Mouse (Mus musculus) v-Abl transformed pro-B cells (cell line): ENCODE results near the gene Pou6f1.

Experiments
- in situ Hi-C, 2 experiments: fragments of 400-800 bp; cut with MboI; formaldehyde crosslinking; loops; one replicate each; pipeline ENCODE4 v1.15.1; 2025; ENCODE audit not compliant: unreplicated experiment in 2 of 2

Pou6f1 gene

DNA sequence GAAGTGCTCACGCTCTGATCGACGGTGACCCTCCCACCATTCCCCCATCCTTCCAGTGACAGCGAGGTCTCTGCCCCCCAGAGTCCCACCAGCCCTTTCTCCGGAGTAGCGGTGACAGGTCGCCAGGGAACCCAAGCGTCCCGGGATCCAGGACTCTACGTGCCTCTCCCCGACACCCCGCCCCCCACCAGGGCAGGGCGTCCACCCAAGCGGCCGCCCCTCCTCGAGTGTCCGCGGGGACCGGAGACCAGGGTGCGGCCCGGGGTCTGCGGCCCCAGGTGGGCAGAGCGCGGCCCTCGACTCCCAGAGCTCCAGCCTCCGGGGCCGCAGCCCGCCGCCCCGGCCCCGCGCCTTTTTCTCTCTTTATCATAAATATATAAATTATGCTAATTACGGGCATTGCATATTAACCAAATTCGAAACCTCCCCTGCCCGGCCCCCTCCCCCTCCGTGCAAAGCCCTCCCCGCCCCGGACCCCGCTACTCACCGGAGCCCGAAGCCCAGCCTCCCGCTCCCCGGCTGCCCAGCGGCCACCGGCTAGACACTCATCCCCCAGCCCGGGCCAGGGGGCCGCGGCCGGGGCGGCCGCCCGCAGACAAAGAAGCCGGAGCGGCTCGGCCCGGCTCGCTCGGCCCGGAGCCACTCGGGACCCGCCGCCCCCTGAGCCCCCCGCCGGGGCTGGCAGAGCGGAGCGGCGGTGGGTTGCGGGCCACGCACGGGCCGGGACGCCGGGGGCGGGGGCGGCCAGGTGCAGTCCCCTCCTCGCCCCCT lies at the start of gene Pou6f1:
TSS of gene Pou6f1 (minus strand) at position 709 of the 771 bp plus-strand sequence.
- in situ Hi-C loops: no loop called here

GRCm38 (mm10) chr15:100646161-100646560 lies 46.4 kb upstream of the Pou6f1 start:
- in situ Hi-C loops: no loop called here

DNA sequence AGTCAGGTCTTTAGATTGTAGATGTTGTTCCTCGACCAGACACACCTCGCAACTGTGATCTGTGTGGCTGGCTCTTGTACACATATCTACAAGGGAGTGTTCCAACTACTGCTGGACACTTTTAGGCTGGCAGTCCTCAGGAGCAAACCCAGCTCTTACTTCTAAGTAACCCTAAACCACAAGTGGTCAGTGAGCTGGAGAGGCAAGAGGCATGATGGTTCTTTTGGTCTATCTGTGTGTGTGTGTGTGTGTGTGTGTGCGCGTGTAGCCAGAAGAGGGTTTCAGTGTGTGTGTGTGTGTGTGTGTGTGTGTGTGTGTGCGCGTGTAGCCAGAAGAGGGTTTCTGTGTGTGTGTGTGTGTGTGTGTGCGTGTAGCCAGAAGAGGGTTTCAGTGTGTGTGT lies 42.7 kb upstream of the Pou6f1 start:
- in situ Hi-C loops: no loop called here

DNA sequence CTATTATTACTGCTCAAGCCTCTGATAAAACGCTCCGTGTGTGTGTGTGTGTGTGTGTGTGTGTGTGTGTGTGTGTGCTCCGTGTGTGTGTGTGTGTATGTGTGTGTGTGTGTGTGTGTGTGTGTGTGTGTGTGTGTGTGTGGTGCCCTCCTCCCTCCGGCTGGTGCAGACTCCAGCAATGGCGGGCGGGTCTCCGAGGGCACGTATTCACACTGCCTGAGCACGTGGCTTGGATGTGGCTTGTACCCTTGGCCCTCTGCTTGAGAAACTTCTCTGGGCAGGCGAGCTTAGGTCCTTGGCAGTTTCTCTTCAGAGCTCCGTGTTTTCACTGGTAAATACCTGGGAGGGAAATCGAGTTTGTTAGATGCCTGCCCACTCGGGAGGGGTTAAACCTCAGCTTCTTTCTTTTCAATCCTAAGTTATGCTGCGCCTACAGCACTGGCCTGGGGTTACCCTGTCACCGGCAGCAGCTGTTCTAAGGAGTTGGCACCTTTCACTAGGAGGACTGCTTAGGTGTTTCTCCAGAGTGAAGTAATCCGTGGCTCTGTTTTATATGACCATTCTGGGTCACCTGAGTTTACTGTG lies 41.5 kb upstream of the Pou6f1 start:
- in situ Hi-C loops: no loop called here

- in situ Hi-C loops: no loop called here
Observed at GRCm38 (mm10) chr15:100639972-100640750, 40.4 kb upstream of the Pou6f1 start.

GRCm38 (mm10) chr15:100637661-100638060 lies 37.9 kb upstream of the Pou6f1 start:
- in situ Hi-C loops: no loop called here

DNA sequence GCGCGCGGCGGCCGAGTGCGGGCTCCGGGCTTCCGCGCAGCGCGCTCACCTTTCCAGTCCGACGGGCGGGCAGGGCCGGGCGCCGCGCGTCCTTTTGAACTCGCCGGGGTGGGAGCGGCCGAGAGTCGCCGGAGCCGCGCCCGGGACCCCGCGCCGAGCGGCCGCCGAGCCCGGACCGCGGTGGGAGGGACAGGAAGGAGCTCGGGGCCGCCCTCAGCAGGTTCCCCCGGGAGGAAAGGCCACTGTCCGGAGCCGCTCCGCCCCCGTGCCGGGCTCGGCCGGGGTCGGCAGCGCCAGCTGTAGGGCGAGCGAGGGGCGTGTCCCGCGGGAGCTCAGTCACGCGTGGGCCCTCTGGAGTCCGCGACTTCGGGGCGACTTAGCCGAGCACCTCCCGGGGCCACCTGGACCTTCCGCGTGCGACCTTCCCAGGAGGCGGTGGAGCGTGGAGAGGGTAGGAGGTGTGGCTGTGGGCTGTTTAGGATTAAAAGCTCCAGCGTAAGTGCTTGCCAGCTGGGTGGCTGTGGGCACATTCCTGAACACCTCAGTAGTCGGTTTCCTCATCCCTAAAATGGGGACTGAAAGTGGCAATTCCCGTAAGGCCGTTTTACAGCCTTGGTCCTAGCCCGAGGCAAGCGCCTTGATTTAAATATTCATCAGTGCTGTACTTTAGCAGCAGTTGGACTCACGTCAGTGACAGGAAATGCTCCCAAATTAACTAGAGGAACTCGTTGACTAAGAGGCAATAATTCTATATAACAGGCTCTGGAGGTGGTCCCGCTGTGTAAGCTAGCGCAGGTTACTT lies 37.1 kb upstream of the Pou6f1 start, which contains the start of gene Smagp:
TSS of gene Smagp (minus strand) at position 241 of the 802 bp plus-strand sequence.
- in situ Hi-C loops: no loop called here

DNA sequence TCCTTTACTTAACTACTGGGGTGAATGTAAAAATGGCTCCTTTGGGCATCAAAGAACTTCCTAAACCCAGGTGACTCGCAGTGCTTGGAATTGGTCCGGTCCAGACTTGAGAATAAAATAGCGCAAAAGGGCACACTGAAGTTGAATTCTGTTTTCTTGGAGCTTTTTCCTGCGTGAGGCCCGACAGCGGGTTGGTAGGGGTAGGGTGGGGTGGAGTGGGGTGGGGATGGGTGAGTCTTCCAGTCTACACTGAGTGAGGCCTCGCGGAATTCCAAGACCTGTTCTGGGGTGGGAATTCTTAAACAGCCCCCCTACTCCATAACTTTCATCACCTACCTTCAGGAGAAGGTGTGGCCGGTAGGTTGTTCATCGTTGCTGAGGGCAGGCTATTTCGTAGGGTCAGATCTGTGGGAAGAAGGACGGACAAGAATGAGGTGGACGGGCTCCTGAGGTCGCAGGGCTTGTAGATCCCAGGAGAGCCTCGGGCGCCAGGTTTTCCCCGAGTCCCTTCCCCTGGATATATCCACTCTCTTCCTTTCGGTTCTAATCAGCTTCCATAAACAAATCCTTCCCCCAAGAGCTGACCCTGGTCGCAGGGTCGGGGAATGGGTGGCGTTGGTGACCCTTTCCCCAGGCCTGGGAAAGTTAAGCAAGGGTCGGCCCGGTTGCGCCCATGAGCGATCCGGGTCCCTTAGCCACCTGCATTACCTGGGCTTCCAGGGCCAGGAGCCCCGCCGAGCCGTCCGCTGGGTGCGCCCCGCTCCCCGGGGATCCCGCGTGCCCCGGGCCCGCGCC lies 36.3 kb upstream of the Pou6f1 start:
- in situ Hi-C loops: no loop called here

- in situ Hi-C loops: no loop called here
Observed at GRCm38 (mm10) chr15:100635239-100635638, 35.5 kb upstream of the Pou6f1 start.

- in situ Hi-C loops: no loop called here
Observed at GRCm38 (mm10) chr15:100633341-100633740, 33.6 kb upstream of the Pou6f1 start.

- in situ Hi-C loops: no loop called here
Observed at GRCm38 (mm10) chr15:100632323-100632722, 32.5 kb upstream of the Pou6f1 start.

DNA sequence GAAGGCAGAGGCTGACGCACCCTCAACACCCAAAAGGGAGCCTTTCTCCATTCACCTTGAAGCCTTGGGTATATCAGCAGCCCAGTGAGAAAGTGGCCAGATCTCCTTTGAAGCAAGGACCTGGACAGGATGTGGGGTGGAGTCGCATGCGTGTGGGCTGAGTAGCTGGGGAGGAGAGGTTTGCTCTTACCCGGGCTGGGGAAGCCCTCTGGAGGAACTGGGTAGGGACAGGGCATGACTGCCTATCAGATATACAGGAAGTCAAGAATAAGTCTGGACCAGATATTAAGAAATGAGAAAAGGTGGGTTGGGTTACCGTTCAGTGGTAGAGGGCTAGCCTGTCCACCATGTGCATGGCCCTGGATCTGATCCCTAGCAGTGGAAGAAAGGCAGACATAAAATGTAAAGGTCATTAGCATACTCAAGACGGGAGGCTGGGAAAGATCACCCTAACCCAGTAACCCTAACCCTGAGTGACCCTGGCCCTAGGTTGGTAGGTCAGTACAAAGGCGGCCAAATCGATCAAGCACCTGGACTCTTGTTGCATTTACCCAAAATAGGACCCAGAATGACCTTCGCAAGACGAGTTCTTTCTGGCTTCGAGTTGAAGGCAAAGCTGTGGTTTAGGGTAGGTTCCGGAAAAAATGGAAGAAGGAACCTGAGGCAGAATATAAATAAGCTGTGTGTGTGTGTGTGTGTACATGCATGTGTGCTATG lies 31.8 kb upstream of the Pou6f1 start:
- in situ Hi-C loops: no loop called here

DNA sequence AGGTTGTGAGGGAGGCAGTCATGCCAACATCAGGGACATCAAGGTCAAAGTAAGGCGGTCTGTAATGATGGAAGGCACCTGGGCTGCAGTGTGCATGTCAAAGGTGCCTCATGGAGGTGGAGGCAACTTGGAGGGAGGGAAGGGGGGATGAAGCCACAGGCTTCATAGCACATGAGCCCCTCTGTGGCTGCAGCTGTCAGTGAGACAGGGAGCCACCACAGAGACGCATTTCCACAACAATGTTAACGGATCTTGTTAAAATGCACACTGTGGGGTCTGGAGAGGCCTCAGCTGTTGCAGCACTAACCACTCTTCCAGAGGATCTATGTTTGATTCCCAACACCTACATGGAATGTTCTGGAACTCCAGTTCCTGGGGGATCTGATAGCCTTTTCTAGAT lies 30.3 kb upstream of the Pou6f1 start:
- in situ Hi-C loops: no loop called here

GRCm38 (mm10) chr15:100628797-100629196 lies 29.0 kb upstream of the Pou6f1 start:
- in situ Hi-C loops: no loop called here

GRCm38 (mm10) chr15:100627774-100628370 lies 28.1 kb upstream of the Pou6f1 start:
- in situ Hi-C loops: no loop called here

DNA sequence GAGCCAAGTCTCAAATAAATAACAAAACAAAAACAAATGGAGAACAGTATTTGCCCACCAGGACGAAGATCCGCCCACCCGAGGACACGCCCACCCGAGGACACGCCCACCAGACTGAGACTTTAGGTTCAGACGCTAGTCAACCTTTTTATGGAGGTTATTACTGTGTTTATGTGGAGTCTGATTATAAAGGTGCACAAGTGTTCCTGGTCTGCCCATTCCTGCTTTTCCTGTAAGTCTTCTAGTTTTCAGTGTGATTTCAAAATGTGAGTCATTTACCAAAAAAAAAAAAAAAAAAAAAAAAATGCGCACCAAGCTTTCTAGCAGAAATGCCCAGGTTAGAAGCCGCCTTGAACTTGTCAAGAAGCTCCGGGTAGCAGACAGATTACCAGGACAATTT lies 27.5 kb upstream of the Pou6f1 start:
- in situ Hi-C loops: no loop called here

DNA sequence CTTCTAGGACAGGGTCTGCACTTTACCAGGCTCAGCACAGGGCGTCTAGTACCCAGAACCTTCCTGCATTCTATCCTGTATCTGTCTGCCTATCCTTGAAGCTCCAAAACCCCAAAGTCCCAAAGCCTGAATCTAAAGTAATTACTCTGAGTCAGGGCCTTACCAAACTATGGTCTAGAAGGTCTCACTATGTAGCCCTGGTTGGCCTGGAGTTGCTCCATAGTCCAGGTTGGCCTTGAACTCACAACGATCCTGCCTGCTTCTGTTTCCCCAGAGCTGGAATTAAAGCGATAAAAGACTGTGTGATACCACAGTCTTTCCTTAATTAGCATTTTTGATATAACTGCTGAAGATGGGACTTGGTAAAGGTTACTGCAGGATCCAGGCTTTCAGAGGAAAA lies 24.7 kb upstream of the Pou6f1 start:
- in situ Hi-C loops: no loop called here

GRCm38 (mm10) chr15:100623754-100624153 lies 24.0 kb upstream of the Pou6f1 start:
- in situ Hi-C loops: no loop called here

GRCm38 (mm10) chr15:100622164-100622563 lies 22.4 kb upstream of the Pou6f1 start:
- in situ Hi-C loops: no loop called here
